Mouse (Mus musculus) small intestine, adult 2 months (tissue): ENCODE data around the gene Oas3. TPM values are rescaled to one million over a fixed set of nuclear protein-coding genes. Genes with fewer than 3 reads are reported as not detected.

ENCODE experiments used
- H3K27ac ChIP-seq: fragments of 200-500 bp; 2 replicates; pipeline ENCODE4 v1.5.1; 2012; ENCODE audit warnings: low read depth, low read length, control low read depth, inconsistent platforms; ENCODE audit not compliant: insufficient read depth
- H3K27me3 ChIP-seq: fragments of 200-500 bp; 2 replicates; pipeline ENCODE4 v1.6.1; 2012; ENCODE audit warnings: mild to moderate bottlenecking, moderate library complexity, low read length, inconsistent platforms; ENCODE audit not compliant: control insufficient read depth, insufficient read depth
- H3K36me3 ChIP-seq: fragments of 200-500 bp; 2 replicates; pipeline ENCODE4 v1.6.1; 2012; ENCODE audit warnings: mild to moderate bottlenecking, low read length, control low read depth, inconsistent platforms; ENCODE audit not compliant: control insufficient read depth, insufficient read depth
- H3K4me1 ChIP-seq: fragments of 200-500 bp; 2 replicates; pipeline ENCODE4 v1.6.1; 2012; ENCODE audit warnings: low read length, inconsistent platforms, mixed read lengths; ENCODE audit not compliant: control insufficient read depth, insufficient read depth, insufficient read length
- H3K4me3 ChIP-seq: fragments of 200-500 bp; 2 replicates; pipeline ENCODE4 v1.5.1; 2012; ENCODE audit warnings: low read depth, mild to moderate bottlenecking, control low read depth, inconsistent platforms, low read length, moderate library complexity
- CTCF ChIP-seq: fragments of 200-500 bp; IDR thresholded peaks from 2 replicates; pipeline ENCODE4 v1.5.1; 2012; ENCODE audit warnings: low read depth, mild to moderate bottlenecking, control low read depth, inconsistent platforms, low read length, moderate library complexity, mixed read lengths; ENCODE audit not compliant: insufficient replicate concordance, insufficient read length; ENCODE audit errors: extremely low read depth
- POLR2A ChIP-seq: fragments of 200-500 bp; IDR thresholded peaks from 2 replicates; pipeline ENCODE4 v1.6.1; 2012; ENCODE audit warnings: low read depth, mild to moderate bottlenecking, control low read depth, inconsistent platforms, low read length, moderate library complexity
- WGBS: fragments of 180-500 bp; shearing (Covaris S2); methylation state at CpG from one replicate; pipeline ENCODE4 v1.1.7; 2018; 5-methylcytosine and 5-hydroxymethylcytosine counted together
- polyA plus RNA-seq: library from polyadenylated mRNA; depleted of rRNA; stranded (reverse); fragments of >200 nt; gene quantifications from 2 replicates; pipeline ENCODE4 v1.2.3, GENCODE M21; 2012

The Oas3 gene
- polyA plus RNA-seq, 1 experiment = 94.5 TPM

DNA sequence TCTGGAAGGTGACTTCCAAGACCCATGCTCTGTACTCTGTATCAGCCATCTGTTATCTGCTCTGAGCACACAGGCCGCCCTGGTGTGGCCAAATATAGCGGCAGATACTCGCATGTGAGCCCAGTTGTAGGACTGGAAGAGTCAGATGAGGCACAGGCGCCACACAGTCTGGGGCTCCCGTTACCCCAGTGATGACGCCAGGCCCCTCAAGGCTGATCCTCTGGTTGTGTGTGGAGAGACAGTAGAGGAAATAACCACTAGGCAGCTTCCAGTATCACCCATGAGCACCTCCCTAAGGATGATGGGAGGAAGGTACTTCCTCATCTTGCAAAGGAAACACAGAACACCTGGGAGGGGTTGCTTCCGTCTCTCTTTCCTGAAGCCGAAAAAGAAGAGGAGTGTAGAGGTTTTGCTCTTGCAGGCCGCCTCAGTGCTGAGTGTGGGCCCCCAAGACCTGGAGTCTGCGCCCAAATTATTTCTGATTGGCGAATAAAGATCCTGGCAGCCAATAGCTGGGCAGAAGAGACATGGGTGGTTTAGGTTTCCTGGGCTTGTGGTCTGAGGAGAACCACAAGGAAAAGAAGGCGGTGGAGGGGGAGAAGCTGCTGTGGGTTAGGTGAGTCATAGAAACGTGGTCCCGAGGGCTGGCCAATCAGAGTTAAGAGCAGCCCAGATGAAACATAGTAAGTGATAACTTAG is 2.0 kb downstream of the Oas3 start:
- TF ChIP-seq POLR2A = no peak
- no peak for TF ChIP-seq CTCF
- H3K36me3 ChIP-seq = 0 out of 2 replicates have a peak, but pooled peaks cover 3% of the 10 kb centered on the region
- H3K27ac ChIP-seq = no peak overlapping the region; the same call in 1 of the 2 replicates
- 55% methylated on average over 14 of the region's 14 CpGs for WGBS
- H3K27me3 ChIP-seq = no peaks in the 10 kb centered on the region
- H3K4me3 ChIP-seq = no peak overlapping the region
- H3K4me1 ChIP-seq = peaks cover 20% of the 10 kb centered on the region

DNA sequence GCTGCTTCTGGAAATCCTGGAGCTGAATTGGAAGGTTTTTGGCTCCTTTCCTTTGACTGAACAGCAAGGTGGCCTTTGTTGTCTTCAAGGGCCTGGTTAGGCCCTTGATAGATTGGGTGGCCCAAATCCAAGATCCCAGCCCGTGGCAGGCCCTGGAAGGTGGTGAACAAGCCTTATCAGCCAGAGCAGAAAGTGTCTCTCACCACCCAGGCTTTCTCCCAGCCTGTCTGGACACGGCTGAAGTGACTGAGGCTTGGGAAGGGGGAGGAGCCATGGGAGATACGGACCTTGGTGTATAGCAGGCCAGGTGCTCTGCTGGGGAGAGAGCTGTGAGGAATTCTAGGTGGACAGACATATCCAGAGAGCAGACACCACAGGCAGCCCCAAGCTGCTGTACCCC is 8.1 kb downstream of the Oas3 start:
- Histone ChIP-seq H3K4me3 (no peak overlapping the region), H3K36me3 (peaks cover 13% of the 10 kb centered on the region; the same call in 1 of the 2 replicates), H3K27me3 (no peaks in the 10 kb centered on the region), H3K27ac (no peak overlapping the region), H3K4me1 (no peaks in the 10 kb centered on the region)
- TF ChIP-seq POLR2A (no peak), CTCF (no peak)
- 44% methylated on average over 3 of the region's 3 CpGs for WGBS

DNA sequence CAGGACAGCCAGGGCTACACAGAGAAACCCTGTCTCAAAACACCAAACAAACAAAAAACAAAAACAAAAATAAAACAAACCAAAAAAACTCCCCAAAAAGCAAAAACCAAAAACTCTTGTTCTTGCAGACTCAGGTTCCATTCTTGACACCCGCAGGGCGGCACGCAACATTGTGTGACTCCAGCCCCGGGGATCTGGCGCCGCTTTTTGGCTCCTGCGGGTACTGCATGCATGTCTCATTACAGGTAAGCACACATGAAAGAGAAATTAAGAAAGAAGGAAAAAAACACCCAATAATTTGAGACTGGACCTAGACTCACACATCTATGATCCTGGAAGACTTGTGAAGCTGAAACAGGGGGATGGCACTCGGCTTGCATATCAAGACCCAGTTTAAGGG is 12.5 kb downstream of the Oas3 start:
- no peaks in the 10 kb centered on the region for H3K27me3 ChIP-seq
- WGBS = 69% methylated on average over 8 of the region's 8 CpGs

GRCm38 (mm10) chr5:120761901-120762300 is 15.6 kb downstream of the Oas3 start:
- H3K36me3 ChIP-seq = peaks cover 21% of the 10 kb centered on the region
- no peaks in the 10 kb centered on the region for H3K27me3 ChIP-seq
- H3K4me3 ChIP-seq = no peak overlapping the region
- no peak overlapping the region for H3K27ac ChIP-seq
- no peak for TF ChIP-seq CTCF
- no peak for TF ChIP-seq POLR2A
- WGBS = 36% methylated on average over 6 of the region's 6 CpGs
- H3K4me1 ChIP-seq = no peaks in the 10 kb centered on the region

More for the DNA sequence above, 12.5 kb downstream of the Oas3 start:
- Histone ChIP-seq H3K4me1 (no peaks in the 10 kb centered on the region), H3K36me3 (peaks cover 19% of the 10 kb centered on the region), H3K4me3 (no peak overlapping the region), H3K27ac (no peak overlapping the region)
- TF ChIP-seq CTCF = no peak
- TF ChIP-seq POLR2A = no peak

GRCm38 (mm10) chr5:120754215-120754614 is 23.2 kb downstream of the Oas3 start:
- H3K27ac ChIP-seq = no peak overlapping the region
- no peaks in the 10 kb centered on the region for H3K4me1 ChIP-seq
- no peak overlapping the region for H3K4me3 ChIP-seq
- TF ChIP-seq POLR2A (no peak), CTCF (no peak)
- peaks cover 6% of the 10 kb centered on the region for H3K36me3 ChIP-seq
- WGBS = 80% methylated on average over 4 of the region's 4 CpGs
- H3K27me3 ChIP-seq = no peaks in the 10 kb centered on the region

DNA sequence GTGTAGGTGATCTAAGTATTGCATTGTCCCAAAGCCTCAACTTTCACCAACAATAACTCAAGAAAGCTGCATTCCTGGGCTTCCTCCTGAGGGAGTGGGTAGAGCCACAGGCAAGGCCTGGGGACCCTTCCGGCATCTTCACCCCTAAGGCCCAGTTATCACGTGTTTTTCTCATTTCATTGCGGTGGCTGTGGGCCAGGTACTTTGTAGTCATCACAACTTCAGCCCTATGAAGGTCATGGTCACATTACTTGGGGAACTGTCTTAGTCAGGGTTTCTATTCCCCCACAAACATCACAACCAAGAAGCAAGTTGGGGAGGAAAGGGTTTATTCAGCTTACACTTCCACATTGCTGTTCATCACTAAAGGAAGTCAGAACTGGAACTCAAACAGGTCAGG is 24.7 kb downstream of the Oas3 start:
- H3K27me3 ChIP-seq = no peaks in the 10 kb centered on the region
- no peak overlapping the region for H3K27ac ChIP-seq
- peaks cover 3% of the 10 kb centered on the region for H3K36me3 ChIP-seq
- 70% methylated on average over 3 of the region's 3 CpGs for WGBS
- no peak overlapping the region for H3K4me3 ChIP-seq
- no peak for TF ChIP-seq POLR2A
- TF ChIP-seq CTCF = no peak
- no peaks in the 10 kb centered on the region for H3K4me1 ChIP-seq

DNA sequence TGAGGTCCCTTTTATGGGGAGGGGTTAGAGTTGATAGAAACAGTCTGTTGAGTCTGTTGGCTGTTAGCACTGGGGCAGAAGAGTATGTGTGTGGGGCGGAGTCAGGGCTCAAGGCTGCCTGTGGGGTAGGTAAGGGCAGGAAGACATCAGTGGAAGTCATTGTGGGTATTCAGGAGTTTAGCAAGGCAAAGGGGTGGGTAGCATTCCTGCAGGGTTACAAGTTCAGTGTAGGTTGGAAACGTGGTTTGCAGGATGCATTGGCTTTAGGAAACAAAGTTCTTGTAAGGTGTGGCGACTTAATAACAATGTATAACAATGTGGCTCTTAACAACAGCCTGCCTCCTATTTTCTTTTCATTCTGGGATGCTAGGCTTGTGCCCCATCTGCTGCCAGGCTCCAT is 26.3 kb downstream of the Oas3 start:
- no peaks in the 10 kb centered on the region for H3K36me3 ChIP-seq
- H3K27me3 ChIP-seq = no peaks in the 10 kb centered on the region
- H3K4me1 ChIP-seq = no peaks in the 10 kb centered on the region
- no peak for TF ChIP-seq POLR2A
- no peak overlapping the region for H3K4me3 ChIP-seq
- 74% methylated on average over 3 of the region's 3 CpGs for WGBS
- no peak overlapping the region for H3K27ac ChIP-seq

DNA sequence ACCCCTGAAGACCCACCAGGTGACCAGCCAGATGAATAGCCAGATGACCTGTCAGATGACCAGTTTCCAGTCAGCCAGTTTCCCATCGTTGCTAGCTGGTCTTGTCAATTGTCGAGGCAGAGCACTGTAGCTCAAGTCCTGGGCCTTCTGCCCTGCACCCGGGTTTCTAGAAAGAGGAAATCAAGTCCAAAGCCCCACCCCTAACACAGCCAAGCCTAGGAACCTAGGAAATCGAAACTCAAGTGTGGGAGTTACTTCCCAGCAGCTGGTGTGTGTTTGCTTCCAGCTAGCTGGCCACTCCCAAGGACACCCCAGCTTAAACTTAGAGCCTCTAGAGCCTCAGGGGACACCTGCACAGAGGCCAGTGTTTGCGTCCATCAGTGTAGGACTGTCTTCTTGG is 27.8 kb downstream of the Oas3 start, which contains the start of gene Oas2:
Gene Oas2 (minus strand): TSS at position 166 of the 400 bp plus-strand sequence.
- 25% methylated on average over 5 of the region's 5 CpGs for WGBS
- H3K27ac ChIP-seq = no peak within 1 kb of the TSS

More for the DNA sequence above, 27.8 kb downstream of the Oas3 start, which contains the start of gene Oas2:
- Histone ChIP-seq H3K4me3 (peak within 1 kb of the TSS; percentile 42), H3K27me3 (no peaks in the 10 kb centered on the region), H3K36me3 (no peaks in the 10 kb centered on the region), H3K4me1 (no peaks in the 10 kb centered on the region)
- peak; percentile 33; the same call in 1 of the 2 replicates for TF ChIP-seq POLR2A
- no peak for TF ChIP-seq CTCF
